Mouse (Mus musculus) intestine, embryonic 16.5 days (tissue): ENCODE measurements around the gene Gata2. TPM values are rescaled to one million over a fixed set of nuclear protein-coding genes. Genes with fewer than 3 reads are reported as not detected.

Experiments
- ATAC-seq: fragments of 200-750 bp; cut with Nextera tagmentation; 2 replicates; pipeline ENCODE4 v1.8.0; 2017; ENCODE audit warnings: moderate TSS enrichment, moderate library complexity
- H3K27ac ChIP-seq: fragments of 300-500 bp; sonication (generic); 2 replicates; pipeline ENCODE4 v1.5.1; 2014; ENCODE audit warnings: mild to moderate bottlenecking, low read length
- H3K27me3 ChIP-seq: fragments of 300-500 bp; sonication (generic); replicated peaks from 2 replicates; pipeline ENCODE4 v1.6.1; 2014; ENCODE audit warnings: low read length, control low read depth, mixed read lengths; ENCODE audit not compliant: control insufficient read depth, insufficient read depth
- H3K36me3 ChIP-seq: fragments of 300-500 bp; sonication (generic); 2 replicates; pipeline ENCODE4 v1.6.1; 2014; ENCODE audit warnings: low read length, control low read depth; ENCODE audit not compliant: control insufficient read depth, insufficient read depth
- H3K4me1 ChIP-seq: fragments of 300-500 bp; sonication (generic); 2 replicates; pipeline ENCODE4 v1.6.1; 2014; ENCODE audit warnings: low read length, control low read depth, mixed read lengths; ENCODE audit not compliant: control insufficient read depth, insufficient read depth
- H3K4me2 ChIP-seq: fragments of 300-500 bp; sonication (generic); 2 replicates; pipeline ENCODE4 v1.6.1; 2014; ENCODE audit warnings: low read depth, low read length, control low read depth
- H3K4me3 ChIP-seq: fragments of 300-500 bp; sonication (generic); 2 replicates; pipeline ENCODE4 v1.5.1; 2014; ENCODE audit warnings: mild to moderate bottlenecking, low read length
- H3K9ac ChIP-seq: fragments of 300-500 bp; sonication (generic); 2 replicates; pipeline ENCODE4 v1.6.1; 2014; ENCODE audit warnings: low read depth, low read length
- H3K9me3 ChIP-seq: fragments of 300-500 bp; sonication (generic); 2 replicates; pipeline ENCODE4 v1.6.1; 2016; ENCODE audit warnings: low read length, control low read depth; ENCODE audit not compliant: control insufficient read depth
- WGBS: fragments of 180-500 bp; shearing (Covaris S2); extraction: QIAGEN DNeasy Blood & Tissue Kit; methylation state at CpG from one replicate; pipeline ENCODE4 v1.1.7; 2014; 5-methylcytosine and 5-hydroxymethylcytosine counted together
- polyA plus RNA-seq: library from polyadenylated mRNA; unstranded; fragments of >200 nt; fragmentation: Nextera tagmentation; extraction: Ambion mirVana; gene quantifications from 2 replicates; pipeline ENCODE4 v1.2.1, GENCODE M21; 2015

Gene Gata2
- polyA plus RNA-seq, 1 experiment from 2014 or later = 4.2 TPM

- Histone ChIP-seq H3K9me3 (no peaks in the 10 kb centered on the region), H3K4me1 (no peaks in the 10 kb centered on the region; the same call in 1 of the 2 replicates), H3K9ac (no peak overlapping the region), H3K27me3 (peaks cover 5% of the 10 kb centered on the region; the same call in 1 of the 2 replicates), H3K4me2 (no peak overlapping the region), H3K4me3 (no peak overlapping the region), H3K27ac (no peak overlapping the region), H3K36me3 (no peaks in the 10 kb centered on the region)
- ATAC-seq = peak; percentile 82
- 5% methylated on average over 15 of the region's 15 CpGs for whole genome bisulfite sequencing
Observed at GRCm38 (mm10) chr6:88242604-88243003, 48.9 kb downstream of the Gata2 start.

DNA sequence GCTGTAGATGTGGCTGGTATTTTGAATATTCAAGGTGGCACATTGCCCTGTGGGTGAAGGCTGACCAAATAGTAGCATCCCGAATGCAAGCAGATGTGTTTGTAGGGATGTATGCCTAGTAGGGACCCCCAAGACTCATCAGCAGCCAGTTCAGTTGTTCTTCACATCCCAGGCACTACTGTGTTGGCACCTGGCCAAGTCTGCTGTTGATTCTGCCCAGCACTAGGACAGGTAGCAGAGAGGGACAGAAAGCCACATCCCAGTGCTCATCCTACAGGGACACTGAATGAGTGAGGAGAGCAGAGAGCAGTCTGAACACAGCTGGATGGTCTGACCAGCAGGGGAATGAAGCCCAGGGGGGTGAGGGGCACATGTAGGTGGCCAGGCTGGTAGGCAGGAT is 55.5 kb downstream of the Gata2 start:
- no peak for ATAC-seq
- no peaks in the 10 kb centered on the region for H3K36me3 ChIP-seq
- no peak overlapping the region for H3K27ac ChIP-seq
- no peak overlapping the region for H3K9ac ChIP-seq
- no peak overlapping the region for H3K4me2 ChIP-seq
- peaks cover 7% of the 10 kb centered on the region for H3K4me1 ChIP-seq
- H3K4me3 ChIP-seq = no peak overlapping the region
- H3K27me3 ChIP-seq = no peaks in the 10 kb centered on the region
- no peaks in the 10 kb centered on the region for H3K9me3 ChIP-seq
- WGBS = 92% methylated on average over 1 of the region's 1 CpGs

GRCm38 (mm10) chr6:88251396-88251795 is 57.7 kb downstream of the Gata2 start:
- Histone ChIP-seq H3K4me1 (peaks cover 11% of the 10 kb centered on the region), H3K4me2 (no peak overlapping the region), H3K27ac (peak overlapping the region; percentile 70), H3K9me3 (no peaks in the 10 kb centered on the region), H3K36me3 (no peaks in the 10 kb centered on the region), H3K4me3 (no peak overlapping the region), H3K9ac (0 out of 2 replicates have a peak overlapping the region, but pooled peaks have one; percentile 10), H3K27me3 (no peaks in the 10 kb centered on the region)
- 94% methylated on average over 1 of the region's 1 CpGs for WGBS
- peak; percentile 91 for ATAC-seq

- H3K27me3 ChIP-seq = no peaks in the 10 kb centered on the region
- no peaks in the 10 kb centered on the region for H3K36me3 ChIP-seq
- H3K4me3 ChIP-seq = no peak overlapping the region
- no peak overlapping the region for H3K4me2 ChIP-seq
- H3K27ac ChIP-seq = peak overlapping the region; percentile 70
- WGBS = 71% methylated on average over 7 of the region's 7 CpGs
- ATAC-seq = peak; percentile 77
- H3K4me1 ChIP-seq = peaks cover 14% of the 10 kb centered on the region
- no peaks in the 10 kb centered on the region for H3K9me3 ChIP-seq
- 0 out of 2 replicates have a peak overlapping the region, but pooled peaks have one; percentile 10 for H3K9ac ChIP-seq
Observed at GRCm38 (mm10) chr6:88251798-88252478, 58.2 kb downstream of the Gata2 start.

DNA sequence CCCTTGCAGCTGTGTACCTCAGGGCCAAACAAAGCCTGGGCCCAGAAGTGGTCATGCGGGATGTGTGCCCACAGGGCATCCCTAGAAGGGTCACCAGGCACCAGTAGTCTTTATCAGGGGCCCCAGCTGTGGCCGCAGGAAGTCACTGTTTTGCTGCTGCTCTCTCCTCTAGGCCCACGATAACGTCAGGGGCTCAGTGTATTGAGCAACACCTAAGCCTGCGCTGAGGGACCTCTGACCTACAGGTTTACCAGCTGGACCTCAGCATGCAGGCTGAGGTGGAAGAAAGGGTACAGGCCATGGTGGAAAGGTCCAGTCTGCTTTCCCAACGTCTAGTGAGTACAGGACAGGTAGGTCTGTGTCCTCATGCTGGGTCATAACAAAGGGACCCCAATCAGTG is 60.4 kb downstream of the Gata2 start:
- 77% methylated on average over 6 of the region's 6 CpGs for WGBS
- Histone ChIP-seq H3K9me3 (no peaks in the 10 kb centered on the region), H3K36me3 (no peaks in the 10 kb centered on the region), H3K9ac (no peak overlapping the region), H3K4me2 (no peak overlapping the region), H3K27ac (no peak overlapping the region), H3K27me3 (no peaks in the 10 kb centered on the region), H3K4me3 (no peak overlapping the region), H3K4me1 (peaks cover 14% of the 10 kb centered on the region)
- no peak for ATAC-seq

GRCm38 (mm10) chr6:88255435-88255834 is 61.7 kb downstream of the Gata2 start:
- 60% methylated on average over 4 of the region's 4 CpGs for WGBS
- ATAC-seq = 0 out of 2 replicates have a peak, but pooled peaks have one; percentile 12
- no peak overlapping the region for H3K4me2 ChIP-seq
- no peaks in the 10 kb centered on the region for H3K27me3 ChIP-seq
- H3K4me1 ChIP-seq = peaks cover 15% of the 10 kb centered on the region
- no peak overlapping the region for H3K9ac ChIP-seq
- H3K4me3 ChIP-seq = no peak overlapping the region
- H3K9me3 ChIP-seq = no peaks in the 10 kb centered on the region
- no peak overlapping the region for H3K27ac ChIP-seq
- H3K36me3 ChIP-seq = no peaks in the 10 kb centered on the region

Other genes starting within 250 kb of the Gata2 start
- gene H1fx, start 212.3 kb upstream of the Gata2 start, polyA plus RNA-seq = 2.4 and 4.1 TPM in 2 replicates
- 286 and 289 TPM in 2 replicates for gene Rab7, start 148.6 kb upstream of the Gata2 start, polyA plus RNA-seq
- gene Rpn1, start 109.4 kb upstream of the Gata2 start, polyA plus RNA-seq = 453 and 462 TPM in 2 replicates
- not detected in 2 replicates for gene Dnajb8, start 28.4 kb downstream of the Gata2 start, polyA plus RNA-seq